Mouse (Mus musculus): Measurements from ENCODE around the gene 2810004N23Rik. TPM values are rescaled to one million over a fixed set of nuclear protein-coding genes. Genes with fewer than 3 reads are reported as not detected.

The 2810004N23Rik gene
- total and polyA plus RNA-seq, 3 experiments: 54.8 to 68.9 (median 64.0) TPM

DNA sequence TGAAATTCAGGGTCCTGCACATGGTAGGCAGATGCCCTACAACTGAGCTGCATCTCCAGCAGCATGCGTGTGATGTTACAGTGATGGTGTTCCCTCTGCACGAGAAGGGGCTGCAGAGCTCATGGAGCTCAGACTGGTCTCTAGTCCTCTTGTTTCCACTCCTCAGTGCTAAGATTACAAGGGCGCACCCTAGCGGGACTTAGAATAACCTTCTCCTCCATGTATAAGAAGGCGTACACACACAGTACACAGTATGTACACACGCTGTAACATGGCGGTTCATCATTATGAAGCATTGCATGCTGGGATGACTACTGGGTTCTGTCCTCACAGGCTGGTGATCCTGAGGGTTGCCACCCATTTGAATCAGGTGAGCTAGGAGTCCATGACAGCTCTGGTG, 9.2 kb upstream of the 2810004N23Rik start:
- Histone ChIP-seq H3K9me3 (replicated peaks; ENCODE audit: insufficient read depth, low read length) (no peaks in the 10 kb centered on the region), H3K36me3 (ENCODE audit: control insufficient read depth in 1 of 2, insufficient read depth in 2 of 2, low read length in 2 of 2) (peaks cover 11 to 18% of the 10 kb centered on the region in 2 experiments), H3K4me3 (ENCODE audit: control insufficient read depth in 1 of 2, insufficient read depth in 1 of 2, low read depth in 2 of 2, low read length in 2 of 2) (no peak overlapping the region), H3K27ac (ENCODE audit: control insufficient read depth, low read depth, low read length) (no peak overlapping the region), H3K27me3 (ENCODE audit: control insufficient read depth in 1 of 2, insufficient read depth in 2 of 2, low read length in 2 of 2) (no peaks in the 10 kb centered on the region), H3K4me1 (ENCODE audit: control insufficient read depth in 1 of 2, insufficient read depth in 2 of 2, low read length in 2 of 2) (peaks cover 6 to 23% of the 10 kb centered on the region in 2 experiments), H3K79me2 (ENCODE audit: control insufficient read depth, insufficient read depth, low read length, poor library complexity) (peaks cover 32% of the 10 kb centered on the region), H3K9ac (ENCODE audit: control insufficient read depth, low read depth, low read length, poor library complexity, severe bottlenecking) (no peak overlapping the region)
- TF ChIP-seq CTCF (IDR thresholded peaks at IDR 0.05 in 2 of 3, conservative IDR thresholded peaks at IDR 0.05 in 1 of 3; ENCODE audit: control insufficient read depth in 1 of 3, insufficient read depth in 1 of 3, low read depth in 2 of 3, low read length in 3 of 3, poor library complexity in 1 of 3, severe bottlenecking in 1 of 3) (0 out of 6 replicates have a peak, but pooled peaks of 1 of the 3 experiments have one; percentile 3), ZNF384 (IDR thresholded peaks at IDR 0.05; ENCODE audit: low read depth, low read length) (no peak)
- no peak for DNase-seq (ENCODE audit: low read depth, low spot score)

DNA sequence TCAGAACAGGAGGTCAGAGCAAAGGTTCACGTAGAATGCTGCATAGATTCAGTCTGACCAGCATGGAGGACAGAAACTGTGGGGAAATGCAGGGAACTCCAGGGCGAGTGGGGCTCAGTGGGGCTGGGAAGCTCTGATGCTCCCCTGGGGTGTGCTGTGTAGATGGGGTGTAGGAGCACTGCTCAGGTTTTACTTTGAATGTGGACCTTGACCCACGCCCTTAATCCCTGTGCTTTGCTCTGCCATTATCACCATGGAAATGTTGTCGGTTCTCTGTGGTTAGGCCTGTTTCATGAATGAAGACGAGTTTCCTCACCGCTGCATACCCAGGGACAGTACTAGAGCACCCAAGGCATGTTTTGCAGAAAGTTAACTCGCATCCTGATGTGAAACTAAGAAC, 8.6 kb upstream of the 2810004N23Rik start:
- H3K4me3 ChIP-seq (ENCODE audit: control insufficient read depth in 1 of 2, insufficient read depth in 1 of 2, low read depth in 2 of 2, low read length in 2 of 2): no peak overlapping the region
- no peak for DNase-seq (ENCODE audit: low read depth, low spot score)
- peaks cover 11 to 21% of the 10 kb centered on the region in 2 experiments for H3K36me3 ChIP-seq (ENCODE audit: control insufficient read depth in 1 of 2, insufficient read depth in 2 of 2, low read length in 2 of 2)
- no peak for TF ChIP-seq USF2 (IDR thresholded peaks at IDR 0.05; ENCODE audit: borderline replicate concordance in 1 of 2, insufficient read depth in 1 of 2, low read depth in 1 of 2, low read length in 2 of 2)
- no peak for TF ChIP-seq USF1 (IDR thresholded peaks at IDR 0.05; ENCODE audit: low read depth, low read length)
- TF ChIP-seq ZMIZ1 (IDR thresholded peaks at IDR 0.05; ENCODE audit: low read depth, low read length): no peak
- no peak for TF ChIP-seq ZKSCAN1 (IDR thresholded peaks at IDR 0.05; ENCODE audit: low read depth, low read length)
- no peak for TF ChIP-seq TCF12 (IDR thresholded peaks at IDR 0.05; ENCODE audit: low read depth, low read length)
- no peak for TF ChIP-seq NRF1 (IDR thresholded peaks at IDR 0.05; ENCODE audit: insufficient read depth, low read depth, low read length, poor library complexity, severe bottlenecking)
- no peak for TF ChIP-seq RAD21 (IDR thresholded peaks at IDR 0.05; ENCODE audit: low read depth, low read length)
- TF ChIP-seq POLR2A (IDR thresholded peaks at IDR 0.05; ENCODE audit: control insufficient read depth in 1 of 2, insufficient read depth in 1 of 2, low read depth in 1 of 2, low read length in 2 of 2, poor library complexity in 1 of 2): no peak
- TF ChIP-seq CHD1 (IDR thresholded peaks at IDR 0.05; ENCODE audit: low read depth, low read length): no peak
- TF ChIP-seq JUND (IDR thresholded peaks at IDR 0.05; ENCODE audit: low read depth, low read length): no peak
- no peak for TF ChIP-seq BHLHE40 (IDR thresholded peaks at IDR 0.05; ENCODE audit: borderline replicate concordance, low read depth, low read length)
- H3K27ac ChIP-seq (ENCODE audit: control insufficient read depth, low read depth, low read length): no peak overlapping the region
- H3K27me3 ChIP-seq (ENCODE audit: control insufficient read depth in 1 of 2, insufficient read depth in 2 of 2, low read length in 2 of 2): no peaks in the 10 kb centered on the region
- no peaks in the 10 kb centered on the region for H3K9me3 ChIP-seq (replicated peaks; ENCODE audit: insufficient read depth, low read length)
- H3K4me1 ChIP-seq (ENCODE audit: control insufficient read depth in 1 of 2, insufficient read depth in 2 of 2, low read length in 2 of 2): peaks cover 10 to 28% of the 10 kb centered on the region in 2 experiments
- H3K79me2 ChIP-seq (ENCODE audit: control insufficient read depth, insufficient read depth, low read length, poor library complexity): peaks cover 33% of the 10 kb centered on the region
- H3K9ac ChIP-seq (ENCODE audit: control insufficient read depth, low read depth, low read length, poor library complexity, severe bottlenecking): no peak overlapping the region

DNA sequence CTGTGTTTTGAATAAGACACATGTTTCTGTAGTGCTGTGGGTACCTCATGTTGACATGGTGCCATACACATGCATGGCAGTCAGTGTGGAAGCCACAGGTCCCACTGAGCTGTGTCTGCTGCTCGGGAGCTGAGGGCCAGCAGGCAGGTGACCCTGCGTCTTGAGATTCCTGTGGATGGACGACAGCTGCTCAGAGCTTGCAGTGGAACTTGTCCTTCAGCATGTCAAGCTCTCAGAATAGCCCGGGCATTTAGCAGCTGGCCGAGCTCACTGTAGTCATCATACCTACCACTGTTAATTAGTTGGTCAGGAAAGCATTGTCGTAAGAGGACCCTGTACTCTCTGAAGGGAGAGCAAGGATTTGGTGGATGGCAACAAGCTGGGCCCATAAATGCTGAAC, 6.8 kb upstream of the 2810004N23Rik start:
- H3K27ac ChIP-seq (ENCODE audit: control insufficient read depth, low read depth, low read length): no peak overlapping the region
- no peak overlapping the region for H3K4me3 ChIP-seq (ENCODE audit: control insufficient read depth in 1 of 2, insufficient read depth in 1 of 2, low read depth in 2 of 2, low read length in 2 of 2)
- peaks cover 7 to 39% of the 10 kb centered on the region in 2 experiments for H3K36me3 ChIP-seq (ENCODE audit: control insufficient read depth in 1 of 2, insufficient read depth in 2 of 2, low read length in 2 of 2)
- peaks cover 24 to 46% of the 10 kb centered on the region in 2 experiments for H3K4me1 ChIP-seq (ENCODE audit: control insufficient read depth in 1 of 2, insufficient read depth in 2 of 2, low read length in 2 of 2)
- H3K79me2 ChIP-seq (ENCODE audit: control insufficient read depth, insufficient read depth, low read length, poor library complexity): peaks cover 42% of the 10 kb centered on the region
- H3K27me3 ChIP-seq (ENCODE audit: control insufficient read depth in 1 of 2, insufficient read depth in 2 of 2, low read length in 2 of 2): no peaks in the 10 kb centered on the region
- no peaks in the 10 kb centered on the region for H3K9me3 ChIP-seq (replicated peaks; ENCODE audit: insufficient read depth, low read length)
- no peak for TF ChIP-seq MAFK (IDR thresholded peaks at IDR 0.05; ENCODE audit: borderline replicate concordance, low read depth, low read length)
- no peak for TF ChIP-seq GABPA (IDR thresholded peaks at IDR 0.05; ENCODE audit: low read depth, low read length)
- no peak for TF ChIP-seq TCF12 (IDR thresholded peaks at IDR 0.05; ENCODE audit: low read depth, low read length)
- no peak for TF ChIP-seq SIN3A (IDR thresholded peaks at IDR 0.05; ENCODE audit: low read length)
- TF ChIP-seq CHD2 (IDR thresholded peaks at IDR 0.05; ENCODE audit: low read length): no peak
- TF ChIP-seq BHLHE40 (IDR thresholded peaks at IDR 0.05; ENCODE audit: borderline replicate concordance, low read depth, low read length): no peak
- TF ChIP-seq EP300 (IDR thresholded peaks at IDR 0.05; ENCODE audit: low read depth in 1 of 2, low read length in 2 of 2): no peak
- no peak for TF ChIP-seq UBTF (IDR thresholded peaks at IDR 0.05; ENCODE audit: borderline replicate concordance, insufficient read depth, low read depth, low read length)
- TF ChIP-seq SMC3 (IDR thresholded peaks at IDR 0.05; ENCODE audit: low read depth, low read length): no peak
- no peak for TF ChIP-seq NRF1 (IDR thresholded peaks at IDR 0.05; ENCODE audit: insufficient read depth, low read depth, low read length, poor library complexity, severe bottlenecking)
- no peak for TF ChIP-seq MEF2A (IDR thresholded peaks at IDR 0.05; ENCODE audit: extremely low read depth, insufficient replicate concordance, low read depth, low read length, poor library complexity, severe bottlenecking)
- no peak for TF ChIP-seq TBP (IDR thresholded peaks at IDR 0.05; ENCODE audit: low read depth, low read length)
- no peak for TF ChIP-seq USF2 (IDR thresholded peaks at IDR 0.05; ENCODE audit: borderline replicate concordance in 1 of 2, insufficient read depth in 1 of 2, low read depth in 1 of 2, low read length in 2 of 2)
- TF ChIP-seq USF1 (IDR thresholded peaks at IDR 0.05; ENCODE audit: low read depth, low read length): no peak
- TF ChIP-seq CHD1 (IDR thresholded peaks at IDR 0.05; ENCODE audit: low read depth, low read length): no peak
- TF ChIP-seq ZMIZ1 (IDR thresholded peaks at IDR 0.05; ENCODE audit: low read depth, low read length): no peak
- no peak for DNase-seq (ENCODE audit: low read depth, low spot score)
- no peak overlapping the region for H3K9ac ChIP-seq (ENCODE audit: control insufficient read depth, low read depth, low read length, poor library complexity, severe bottlenecking)

All from MEL (cell line).